Mouse (Mus musculus) c-Kit-positive CD71-negative TER-119-negative erythroid progenitor cells, embryonic 14.5 days (primary cell): ENCODE results near the gene Spint5.
A peak's percentile ranks its signal among the peaks of the same experiment; 100 is the strongest.

Source experiments
- DNase-seq: peaks from one replicate; pipeline ENCODE4 v3.0.0-alpha.2; 2013; ENCODE audit warnings: low read depth

The Spint5 gene

GRCm38 (mm10) chr2:164737377-164738090, 22.4 kb downstream of the Spint5 start:
- no peak for DNase-seq

- no peak for DNase-seq
Observed at GRCm38 (mm10) chr2:164739876-164740275, 24.8 kb downstream of the Spint5 start.

GRCm38 (mm10) chr2:164744987-164745386, 29.9 kb downstream of the Spint5 start:
- DNase-seq, result no peak

- peak; percentile 89 for DNase-seq
Observed at GRCm38 (mm10) chr2:164745843-164746479, 30.9 kb downstream of the Spint5 start, which contains the start of the genes Wfdc3 and Dnttip1. Gene Wfdc3, minus strand, starts transcription at chr2:164745931. Gene Dnttip1, plus strand, starts transcription at chr2:164745983.

GRCm38 (mm10) chr2:164746693-164747092, 31.6 kb downstream of the Spint5 start:
- DNase-seq, result no peak

GRCm38 (mm10) chr2:164748191-164748590, 33.1 kb downstream of the Spint5 start:
- no peak for DNase-seq

- DNase-seq, result no peak
Observed at GRCm38 (mm10) chr2:164748991-164749390, 33.9 kb downstream of the Spint5 start.

GRCm38 (mm10) chr2:164752454-164752853, 37.3 kb downstream of the Spint5 start:
- no peak for DNase-seq

GRCm38 (mm10) chr2:164754105-164754504, 39.0 kb downstream of the Spint5 start:
- no peak for DNase-seq

- no peak for DNase-seq
Observed at GRCm38 (mm10) chr2:164754800-164755199, 39.7 kb downstream of the Spint5 start.

- no peak for DNase-seq
Observed at GRCm38 (mm10) chr2:164757841-164758240, 42.7 kb downstream of the Spint5 start.

- DNase-seq, result no peak
Observed at GRCm38 (mm10) chr2:164758692-164759091, 43.6 kb downstream of the Spint5 start.

- no peak for DNase-seq
Observed at GRCm38 (mm10) chr2:164760059-164760833, 45.1 kb downstream of the Spint5 start.

GRCm38 (mm10) chr2:164761502-164761901, 46.4 kb downstream of the Spint5 start:
- no peak for DNase-seq

- no peak for DNase-seq
Observed at GRCm38 (mm10) chr2:164761971-164762370, 46.9 kb downstream of the Spint5 start.

- DNase-seq, result no peak
Observed at GRCm38 (mm10) chr2:164762593-164762992, 47.5 kb downstream of the Spint5 start.

GRCm38 (mm10) chr2:164765841-164766240, 50.7 kb downstream of the Spint5 start:
- DNase-seq, result no peak
